Mouse (Mus musculus) lung, postnatal 0 days (tissue): ENCODE data around the gene Aurkaip1.

ENCODE experiments used
- CTCF ChIP-seq: IDR thresholded peaks from 2 replicates; pipeline ENCODE4 v1.5.1; 2016; ENCODE audit warnings: antibody characterized with exemption, mild to moderate bottlenecking
- EP300 ChIP-seq: IDR thresholded peaks from 2 replicates; pipeline ENCODE4 v1.6.1; 2016; ENCODE audit warnings: antibody characterized with exemption, mild to moderate bottlenecking, control low read depth

DNA sequence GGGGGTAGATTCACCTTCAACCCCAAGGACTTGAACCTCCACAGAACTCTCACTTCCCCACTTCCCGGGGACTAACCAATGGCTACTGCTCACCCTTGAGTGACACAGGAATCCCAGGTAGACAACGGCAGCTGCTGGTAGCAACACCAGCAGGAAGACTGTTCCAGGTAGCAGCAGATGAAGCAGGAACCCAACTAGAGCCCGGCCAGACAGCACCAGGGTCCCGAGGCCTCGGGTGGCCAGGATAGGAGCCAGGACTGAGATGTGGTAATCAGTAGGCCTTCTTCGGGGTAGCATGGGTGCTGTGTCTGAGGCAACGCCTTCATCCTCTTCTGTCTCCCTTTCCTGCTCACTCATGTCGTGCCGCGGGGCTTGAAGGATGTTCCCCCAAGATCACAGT lies 45.8 kb upstream of the Aurkaip1 start:
- no peak for TF ChIP-seq CTCF
- no peak for TF ChIP-seq EP300
